Mouse (Mus musculus): Measurements from ENCODE around the gene Map6. TPM values are rescaled to one million over a fixed set of nuclear protein-coding genes. Genes with fewer than 3 reads are reported as not detected.

Gene Map6
- polyA plus RNA-seq, 1 experiment = 96.4 TPM

- peaks cover 2% of the 10 kb centered on the region; the same call in 1 of the 2 replicates for H3K4me1 ChIP-seq (ENCODE audit: control insufficient read depth, insufficient read depth, low read length)
- no peak for TF ChIP-seq CTCF (IDR thresholded peaks at IDR 0.05; ENCODE audit: extremely low read depth, insufficient read depth, low read length)
- no peak for TF ChIP-seq POLR2A (IDR thresholded peaks at IDR 0.05; ENCODE audit: extremely low read depth, insufficient read depth, low read length)
- H3K4me3 ChIP-seq (ENCODE audit: insufficient read depth, low read length) = no peak overlapping the region
- H3K27ac ChIP-seq (ENCODE audit: insufficient read depth, low read length) = no peak overlapping the region
Measured at GRCm38 (mm10) chr7:99276679-99277078, 9.4 kb downstream of the Map6 start.

- Histone ChIP-seq H3K4me1 (ENCODE audit: control insufficient read depth, insufficient read depth, low read length) (no peaks in the 10 kb centered on the region; the same call in 1 of the 2 replicates), H3K4me3 (ENCODE audit: insufficient read depth, low read length) (no peak overlapping the region), H3K27ac (ENCODE audit: insufficient read depth, low read length) (no peak overlapping the region)
- TF ChIP-seq POLR2A (IDR thresholded peaks at IDR 0.05; ENCODE audit: extremely low read depth, insufficient read depth, low read length) (no peak), CTCF (IDR thresholded peaks at IDR 0.05; ENCODE audit: extremely low read depth, insufficient read depth, low read length) (no peak)
Measured at GRCm38 (mm10) chr7:99278309-99278708, 11.1 kb downstream of the Map6 start.

GRCm38 (mm10) chr7:99279586-99279985, 12.3 kb downstream of the Map6 start:
- TF ChIP-seq POLR2A (IDR thresholded peaks at IDR 0.05; ENCODE audit: extremely low read depth, insufficient read depth, low read length) (no peak), CTCF (IDR thresholded peaks at IDR 0.05; ENCODE audit: extremely low read depth, insufficient read depth, low read length) (no peak)
- no peak overlapping the region for H3K27ac ChIP-seq (ENCODE audit: insufficient read depth, low read length)
- H3K4me3 ChIP-seq (ENCODE audit: insufficient read depth, low read length) = no peak overlapping the region
- H3K4me1 ChIP-seq (ENCODE audit: control insufficient read depth, insufficient read depth, low read length) = no peaks in the 10 kb centered on the region; the same call in 1 of the 2 replicates

- Histone ChIP-seq H3K27ac (ENCODE audit: insufficient read depth, low read length) (no peak overlapping the region), H3K4me1 (ENCODE audit: control insufficient read depth, insufficient read depth, low read length) (peaks cover 4% of the 10 kb centered on the region), H3K4me3 (ENCODE audit: insufficient read depth, low read length) (no peak overlapping the region)
- TF ChIP-seq CTCF (IDR thresholded peaks at IDR 0.05; ENCODE audit: extremely low read depth, insufficient read depth, low read length) (no peak), POLR2A (IDR thresholded peaks at IDR 0.05; ENCODE audit: extremely low read depth, insufficient read depth, low read length) (no peak)
Measured at GRCm38 (mm10) chr7:99287287-99287686, 20.0 kb downstream of the Map6 start.

- TF ChIP-seq POLR2A (IDR thresholded peaks at IDR 0.05; ENCODE audit: extremely low read depth, insufficient read depth, low read length) (no peak), CTCF (IDR thresholded peaks at IDR 0.05; ENCODE audit: extremely low read depth, insufficient read depth, low read length) (no peak)
- H3K4me1 ChIP-seq (ENCODE audit: control insufficient read depth, insufficient read depth, low read length) = peaks cover 8% of the 10 kb centered on the region
- no peak overlapping the region for H3K27ac ChIP-seq (ENCODE audit: insufficient read depth, low read length)
- H3K4me3 ChIP-seq (ENCODE audit: insufficient read depth, low read length) = no peak overlapping the region
Measured at GRCm38 (mm10) chr7:99290008-99290407, 22.8 kb downstream of the Map6 start.

DNA sequence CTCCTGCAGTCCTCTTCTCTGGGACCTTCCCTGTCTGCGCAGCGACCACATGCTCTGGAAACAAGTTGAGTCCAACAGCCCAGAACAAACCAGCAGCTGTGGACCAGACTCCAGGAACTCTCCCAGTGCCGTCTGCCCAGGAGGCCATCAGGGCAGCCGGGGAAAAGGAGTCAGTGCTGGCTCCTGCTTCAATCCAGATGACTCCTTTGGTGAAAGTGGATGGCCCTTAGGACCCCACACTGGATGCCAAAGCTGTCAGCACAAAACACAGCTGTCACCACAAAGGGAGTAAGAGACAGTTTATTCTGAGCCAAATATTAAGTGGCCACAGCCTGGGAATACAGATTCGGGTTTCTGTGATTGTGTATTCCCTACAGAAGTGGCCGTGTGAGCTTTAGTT, 23.7 kb downstream of the Map6 start:
- H3K4me3 ChIP-seq (ENCODE audit: insufficient read depth, low read length) = no peak overlapping the region
- no peak overlapping the region for H3K27ac ChIP-seq (ENCODE audit: insufficient read depth, low read length)
- H3K4me1 ChIP-seq (ENCODE audit: control insufficient read depth, insufficient read depth, low read length) = peaks cover 11% of the 10 kb centered on the region
- TF ChIP-seq CTCF (IDR thresholded peaks at IDR 0.05; ENCODE audit: extremely low read depth, insufficient read depth, low read length) = no peak
- TF ChIP-seq POLR2A (IDR thresholded peaks at IDR 0.05; ENCODE audit: extremely low read depth, insufficient read depth, low read length) = no peak

- TF ChIP-seq POLR2A (IDR thresholded peaks at IDR 0.05; ENCODE audit: extremely low read depth, insufficient read depth, low read length) = no peak
- TF ChIP-seq CTCF (IDR thresholded peaks at IDR 0.05; ENCODE audit: extremely low read depth, insufficient read depth, low read length) = no peak
- H3K4me1 ChIP-seq (ENCODE audit: control insufficient read depth, insufficient read depth, low read length) = peaks cover 11% of the 10 kb centered on the region
Measured at GRCm38 (mm10) chr7:99294198-99294780, 27.0 kb downstream of the Map6 start.

GRCm38 (mm10) chr7:99295104-99295503, 27.9 kb downstream of the Map6 start:
- no peak overlapping the region for H3K27ac ChIP-seq (ENCODE audit: insufficient read depth, low read length)
- TF ChIP-seq POLR2A (IDR thresholded peaks at IDR 0.05; ENCODE audit: extremely low read depth, insufficient read depth, low read length) (no peak), CTCF (IDR thresholded peaks at IDR 0.05; ENCODE audit: extremely low read depth, insufficient read depth, low read length) (no peak)
- H3K4me1 ChIP-seq (ENCODE audit: control insufficient read depth, insufficient read depth, low read length) = peaks cover 11% of the 10 kb centered on the region
- H3K4me3 ChIP-seq (ENCODE audit: insufficient read depth, low read length) = no peak overlapping the region

More at GRCm38 (mm10) chr7:99294198-99294780, 27.0 kb downstream of the Map6 start:
- Histone ChIP-seq H3K27ac (ENCODE audit: insufficient read depth, low read length) (no peak overlapping the region), H3K4me3 (ENCODE audit: insufficient read depth, low read length) (no peak overlapping the region)

- Histone ChIP-seq H3K4me3 (ENCODE audit: insufficient read depth, low read length) (no peak overlapping the region), H3K27ac (ENCODE audit: insufficient read depth, low read length) (no peak overlapping the region), H3K4me1 (ENCODE audit: control insufficient read depth, insufficient read depth, low read length) (peaks cover 8% of the 10 kb centered on the region)
- TF ChIP-seq CTCF (IDR thresholded peaks at IDR 0.05; ENCODE audit: extremely low read depth, insufficient read depth, low read length) (no peak), POLR2A (IDR thresholded peaks at IDR 0.05; ENCODE audit: extremely low read depth, insufficient read depth, low read length) (no peak)
Measured at GRCm38 (mm10) chr7:99300650-99301175, 33.5 kb downstream of the Map6 start.

- Histone ChIP-seq H3K4me1 (ENCODE audit: control insufficient read depth, insufficient read depth, low read length) (peaks cover 10% of the 10 kb centered on the region), H3K27ac (ENCODE audit: insufficient read depth, low read length) (no peak overlapping the region), H3K4me3 (ENCODE audit: insufficient read depth, low read length) (no peak overlapping the region)
- TF ChIP-seq POLR2A (IDR thresholded peaks at IDR 0.05; ENCODE audit: extremely low read depth, insufficient read depth, low read length) = no peak
- TF ChIP-seq CTCF (IDR thresholded peaks at IDR 0.05; ENCODE audit: extremely low read depth, insufficient read depth, low read length) = no peak
Measured at GRCm38 (mm10) chr7:99304029-99304428, 36.8 kb downstream of the Map6 start.
